Mouse (Mus musculus) CD4-positive, CD25-positive, alpha-beta regulatory T cell (primary cell): ENCODE data around the gene Tmem158. TPM values are rescaled to one million over a fixed set of nuclear protein-coding genes. Genes with fewer than 3 reads are reported as not detected.

Experiments
- polyA plus RNA-seq: library from polyadenylated mRNA; unstranded; fragments of 100-300 nt; shearing (Covaris generic); gene quantifications from one replicate; pipeline ENCODE4 v1.2.1, GENCODE M21; 2017

The Tmem158 gene
- 38.7 TPM for polyA plus RNA-seq

DNA sequence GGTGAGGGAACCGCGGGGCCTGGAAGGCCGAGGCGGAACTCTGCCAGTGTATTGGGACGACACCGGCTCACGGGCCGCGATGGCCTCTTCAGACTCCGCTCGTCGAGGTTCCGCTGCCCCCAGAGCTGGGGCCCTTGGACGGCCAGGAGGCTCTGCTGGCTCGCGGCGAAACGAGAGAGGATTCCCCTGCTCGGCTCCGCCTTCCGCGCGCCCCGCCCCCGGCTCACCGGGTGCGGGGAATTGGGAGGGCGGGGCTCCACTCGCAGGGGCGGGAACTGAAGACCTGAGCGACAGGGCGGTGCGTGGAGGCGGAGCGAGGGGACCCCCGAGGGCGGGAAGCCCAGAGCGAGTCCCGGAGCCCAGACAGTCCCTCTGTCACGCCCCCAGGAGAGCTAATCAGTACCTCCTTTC, at the start of gene Tmem158:
Gene Tmem158 (minus strand): TSS at position 154 of the 411 bp plus-strand sequence.

DNA sequence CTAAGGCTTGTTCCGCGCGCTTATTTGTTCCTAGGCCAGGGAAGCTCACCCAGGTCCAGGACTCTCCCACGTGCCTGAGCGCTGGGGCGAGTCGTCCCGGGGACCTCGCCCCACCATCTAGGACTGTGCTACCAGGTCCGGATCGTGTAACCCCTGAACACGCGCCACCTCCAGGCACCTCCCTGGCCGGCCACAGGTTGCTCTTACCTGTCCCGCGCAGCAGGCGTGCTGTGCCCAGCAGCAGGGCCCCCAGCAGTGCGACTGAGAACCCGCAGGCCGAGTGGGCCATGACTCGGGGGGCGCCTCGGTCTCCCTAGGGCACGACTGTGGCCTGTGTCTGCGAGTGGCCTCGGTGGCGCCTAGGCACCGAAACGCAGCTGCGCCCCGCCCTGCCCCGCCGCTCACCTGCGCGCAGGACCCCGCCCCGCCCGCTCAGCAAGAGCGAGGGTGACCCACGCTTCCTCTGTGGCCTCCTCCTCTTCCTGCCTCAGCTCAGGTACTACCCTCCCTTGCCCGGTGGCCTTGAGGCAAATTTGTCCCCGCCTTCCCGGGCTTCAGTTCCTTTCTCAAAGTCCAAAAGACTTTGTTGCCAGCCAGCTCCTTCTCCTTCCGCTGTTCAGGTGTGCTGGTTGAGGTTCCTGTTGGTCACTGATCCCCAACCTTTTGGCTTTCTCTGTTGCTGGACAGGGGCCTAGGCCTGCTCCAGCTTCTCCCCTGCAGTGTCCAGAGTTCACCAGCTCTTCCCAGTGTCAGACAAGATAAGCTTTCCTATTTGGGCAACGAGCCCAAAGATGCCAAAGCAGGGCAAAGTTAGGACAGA, 44.7 kb downstream of the Tmem158 start, which contains the start of gene Cdcp1:
Gene Cdcp1 (minus strand): TSS at position 418 of the 820 bp plus-strand sequence.

Other genes starting within 250 kb of the Tmem158 start
- 32.5 TPM for gene Tmem42, start 239.4 kb downstream of the Tmem158 start, polyA plus RNA-seq
- 1.2 TPM for gene Tgm4, start 226.0 kb downstream of the Tmem158 start, polyA plus RNA-seq
- 70.2 TPM for gene Zdhhc3, start 147.6 kb downstream of the Tmem158 start, polyA plus RNA-seq
- 96.9 TPM for gene Exosc7, start 147.5 kb downstream of the Tmem158 start, polyA plus RNA-seq
- gene Clec3b, start 109.8 kb downstream of the Tmem158 start, polyA plus RNA-seq = 0.42 TPM
- gene Cdcp1, start 44.7 kb downstream of the Tmem158 start, polyA plus RNA-seq = 3.7 TPM
- 267 TPM for gene Lars2, start 106.2 kb upstream of the Tmem158 start, polyA plus RNA-seq
- gene Limd1, start 217.9 kb upstream of the Tmem158 start, polyA plus RNA-seq = 68.6 TPM